Mouse (Mus musculus): Measurements from ENCODE around the gene Hoxb8. TPM values are rescaled to one million over a fixed set of nuclear protein-coding genes. Genes with fewer than 3 reads are reported as not detected.

Gene Hoxb8
- polyA plus RNA-seq, 1 experiment from 2014 or later, result not detected

GRCm38 (mm10) chr11:96280399-96281378 lies 1.0 kb upstream of the Hoxb8 start:
- H3K4me1 ChIP-seq (replicated peaks), result peaks cover 18% of the 10 kb centered on the region
- H3K27ac ChIP-seq (ENCODE audit: poor library complexity, severe bottlenecking), result no peak overlapping the region
- no peak overlapping the region for H3K9ac ChIP-seq
- H3K9me3 ChIP-seq (replicated peaks), result no peaks in the 10 kb centered on the region
- H3K4me2 ChIP-seq, result no peak overlapping the region
- H3K36me3 ChIP-seq, result no peaks in the 10 kb centered on the region
- no peak overlapping the region for H3K4me3 ChIP-seq
- ATAC-seq (ENCODE audit: insufficient number of reproducible peaks, low FRiP score), result no peak
- peaks cover 93% of the 10 kb centered on the region for H3K27me3 ChIP-seq (replicated peaks)
- WGBS, result 12% methylated on average over 8 of the region's 8 CpGs

- H3K36me3 ChIP-seq, result no peaks in the 10 kb centered on the region
- peaks cover 22% of the 10 kb centered on the region for H3K4me1 ChIP-seq (replicated peaks)
- H3K9me3 ChIP-seq (replicated peaks), result no peaks in the 10 kb centered on the region
- 5% methylated on average over 18 of the region's 18 CpGs for WGBS
- H3K27ac ChIP-seq (ENCODE audit: poor library complexity, severe bottlenecking), result no peak overlapping the region
- no peak overlapping the region for H3K4me3 ChIP-seq
- ATAC-seq (ENCODE audit: insufficient number of reproducible peaks, low FRiP score), result no peak
- peaks cover 93% of the 10 kb centered on the region for H3K27me3 ChIP-seq (replicated peaks)
- H3K4me2 ChIP-seq, result no peak overlapping the region
- H3K9ac ChIP-seq, result no peak overlapping the region
Observed at GRCm38 (mm10) chr11:96281396-96281795, 309 bp upstream of the Hoxb8 start.

GRCm38 (mm10) chr11:96282795-96283430 lies 1.2 kb downstream of the Hoxb8 start:
- WGBS, result under 1% methylated on average over 46 of the region's 49 CpGs
- H3K4me1 ChIP-seq (replicated peaks), result peaks cover 30% of the 10 kb centered on the region
- H3K27me3 ChIP-seq (replicated peaks), result peaks cover 93% of the 10 kb centered on the region
- ATAC-seq (ENCODE audit: insufficient number of reproducible peaks, low FRiP score), result 0 out of 2 replicates have a peak, but pooled peaks have one; percentile 22
- no peak overlapping the region for H3K9ac ChIP-seq
- H3K4me2 ChIP-seq, result no peak overlapping the region
- H3K36me3 ChIP-seq, result no peaks in the 10 kb centered on the region
- no peak overlapping the region for H3K27ac ChIP-seq (ENCODE audit: poor library complexity, severe bottlenecking)
- no peak overlapping the region for H3K4me3 ChIP-seq
- H3K9me3 ChIP-seq (replicated peaks), result no peaks in the 10 kb centered on the region

- H3K4me2 ChIP-seq, result peak overlapping the region; percentile 70
- H3K9me3 ChIP-seq (replicated peaks), result no peaks in the 10 kb centered on the region
- peak overlapping the region; percentile 40 for H3K4me3 ChIP-seq
- peaks cover 30% of the 10 kb centered on the region for H3K4me1 ChIP-seq (replicated peaks)
- H3K27ac ChIP-seq (ENCODE audit: poor library complexity, severe bottlenecking), result no peak overlapping the region
- 0 out of 2 replicates have a peak, but pooled peaks have one; percentile 33 for ATAC-seq (ENCODE audit: insufficient number of reproducible peaks, low FRiP score)
- under 1% methylated on average over 43 of the region's 49 CpGs for WGBS
- H3K9ac ChIP-seq, result no peak overlapping the region
- no peaks in the 10 kb centered on the region for H3K36me3 ChIP-seq
- peaks cover 97% of the 10 kb centered on the region for H3K27me3 ChIP-seq (replicated peaks)
Observed at GRCm38 (mm10) chr11:96284041-96284749, 2.5 kb downstream of the Hoxb8 start.

- WGBS, result under 1% methylated on average over 34 of the region's 37 CpGs
- Histone ChIP-seq H3K36me3 (no peaks in the 10 kb centered on the region), H3K9me3 (replicated peaks) (no peaks in the 10 kb centered on the region), H3K9ac (no peak overlapping the region), H3K4me1 (replicated peaks) (peaks cover 30% of the 10 kb centered on the region), H3K27ac (ENCODE audit: poor library complexity, severe bottlenecking) (no peak overlapping the region), H3K4me2 (peak overlapping the region; percentile 70), H3K4me3 (peak overlapping the region; percentile 40), H3K27me3 (replicated peaks) (peaks cover 97% of the 10 kb centered on the region)
- ATAC-seq (ENCODE audit: insufficient number of reproducible peaks, low FRiP score), result no peak
Observed at GRCm38 (mm10) chr11:96284774-96285734, 3.3 kb downstream of the Hoxb8 start.

- no peak for ATAC-seq (ENCODE audit: insufficient number of reproducible peaks, low FRiP score)
- H3K4me3 ChIP-seq, result peak within 1 kb of the TSS; percentile 15
- 2% methylated on average over 43 of the region's 43 CpGs for WGBS
- H3K36me3 ChIP-seq, result no peaks in the 10 kb centered on the region
- no peaks in the 10 kb centered on the region for H3K9me3 ChIP-seq (replicated peaks)
- H3K27ac ChIP-seq (ENCODE audit: poor library complexity, severe bottlenecking), result no peak within 1 kb of the TSS
- no peak within 1 kb of the TSS for H3K9ac ChIP-seq
- H3K4me1 ChIP-seq (replicated peaks), result peaks cover 30% of the 10 kb centered on the region
- H3K27me3 ChIP-seq (replicated peaks), result peaks cover 98% of the 10 kb centered on the region
- peak within 1 kb of the TSS; percentile 42 for H3K4me2 ChIP-seq
Observed at GRCm38 (mm10) chr11:96285771-96286738, 4.3 kb downstream of the Hoxb8 start, which contains the start of gene Hoxb7. Hoxb7 (plus strand) TSS chr11:96286623.

GRCm38 (mm10) chr11:96286739-96287385 lies 5.2 kb downstream of the Hoxb8 start:
- H3K9me3 ChIP-seq (replicated peaks), result no peaks in the 10 kb centered on the region
- no peak overlapping the region for H3K9ac ChIP-seq
- no peak for ATAC-seq (ENCODE audit: insufficient number of reproducible peaks, low FRiP score)
- H3K36me3 ChIP-seq, result no peaks in the 10 kb centered on the region
- H3K4me1 ChIP-seq (replicated peaks), result peaks cover 30% of the 10 kb centered on the region
- peak overlapping the region; percentile 42 for H3K4me2 ChIP-seq
- peaks cover 97% of the 10 kb centered on the region for H3K27me3 ChIP-seq (replicated peaks)
- under 1% methylated on average over 55 of the region's 55 CpGs for WGBS
- H3K4me3 ChIP-seq, result peak overlapping the region; percentile 15
- no peak overlapping the region for H3K27ac ChIP-seq (ENCODE audit: poor library complexity, severe bottlenecking)

- Histone ChIP-seq H3K4me1 (replicated peaks) (peaks cover 30% of the 10 kb centered on the region), H3K4me3 (0 out of 2 replicates have a peak overlapping the region, but pooled peaks have one; percentile 15), H3K4me2 (no peak overlapping the region), H3K27me3 (replicated peaks) (peaks cover 97% of the 10 kb centered on the region), H3K36me3 (no peaks in the 10 kb centered on the region), H3K27ac (ENCODE audit: poor library complexity, severe bottlenecking) (no peak overlapping the region), H3K9ac (no peak overlapping the region), H3K9me3 (replicated peaks) (no peaks in the 10 kb centered on the region)
- WGBS, result 2% methylated on average over 9 of the region's 9 CpGs
- no peak for ATAC-seq (ENCODE audit: insufficient number of reproducible peaks, low FRiP score)
Observed at GRCm38 (mm10) chr11:96287411-96287810, 5.7 kb downstream of the Hoxb8 start.

Measured in heart, embryonic 12.5 days (tissue).